Mouse (Mus musculus): Measurements from ENCODE around the gene Ppp1ca.

Ppp1ca gene

GRCm38 (mm10) chr19:4154437-4155222, 37.2 kb upstream of the Ppp1ca start:
- no peak for DNase-seq (ENCODE audit: low spot score in 2 of 2)

- no peak for DNase-seq (ENCODE audit: low spot score in 2 of 2)
These were observed 36.4 kb upstream of the Ppp1ca start for GRCm38 (mm10) chr19:4155223-4156072.

GRCm38 (mm10) chr19:4156073-4156579, 35.7 kb upstream of the Ppp1ca start:
- no peak for DNase-seq (ENCODE audit: low spot score in 2 of 2)

- no peak for DNase-seq (ENCODE audit: low spot score in 2 of 2)
These were observed 35.1 kb upstream of the Ppp1ca start for GRCm38 (mm10) chr19:4156771-4157170.

- DNase-seq (ENCODE audit: low spot score in 2 of 2) = no peak
These were observed 32.8 kb upstream of the Ppp1ca start for GRCm38 (mm10) chr19:4159049-4159448.

GRCm38 (mm10) chr19:4162646-4163542, 29.0 kb upstream of the Ppp1ca start, which contains the start of gene Rps6kb2:
Rps6kb2 (minus strand) TSS chr19:4163354.
- DNase-seq (ENCODE audit: low spot score in 2 of 2) = peak; percentile 91 to 96

- DNase-seq (ENCODE audit: low spot score in 2 of 2) = no peak
These were observed 28.4 kb upstream of the Ppp1ca start for GRCm38 (mm10) chr19:4163543-4163887.

GRCm38 (mm10) chr19:4164100-4164499, 27.8 kb upstream of the Ppp1ca start:
- no peak for DNase-seq (ENCODE audit: low spot score in 2 of 2)

- no peak for DNase-seq (ENCODE audit: low spot score in 2 of 2)
These were observed 27.1 kb upstream of the Ppp1ca start for GRCm38 (mm10) chr19:4164721-4165120.

- DNase-seq (ENCODE audit: low spot score in 2 of 2) = no peak
These were observed 25.0 kb upstream of the Ppp1ca start for GRCm38 (mm10) chr19:4166678-4167476.

GRCm38 (mm10) chr19:4169378-4169784, 22.5 kb upstream of the Ppp1ca start:
- DNase-seq (ENCODE audit: low spot score in 2 of 2) = peak; percentile 99 to 100

GRCm38 (mm10) chr19:4169810-4170209, 22.1 kb upstream of the Ppp1ca start:
- DNase-seq (ENCODE audit: low spot score in 2 of 2) = no peak

GRCm38 (mm10) chr19:4170723-4171392, 21.0 kb upstream of the Ppp1ca start:
- DNase-seq (ENCODE audit: low spot score in 2 of 2) = no peak

- DNase-seq (ENCODE audit: low spot score in 2 of 2) = no peak
These were observed 20.2 kb upstream of the Ppp1ca start for GRCm38 (mm10) chr19:4171393-4172290.

GRCm38 (mm10) chr19:4172925-4173324, 18.9 kb upstream of the Ppp1ca start:
- DNase-seq (ENCODE audit: low spot score in 2 of 2) = no peak

GRCm38 (mm10) chr19:4175368-4175947, 16.4 kb upstream of the Ppp1ca start, which contains the start of gene Carns1:
Carns1 (minus strand) TSS chr19:4175479.
- no peak for DNase-seq (ENCODE audit: low spot score in 2 of 2)

- DNase-seq (ENCODE audit: low spot score in 2 of 2) = no peak
These were observed 11.5 kb upstream of the Ppp1ca start for GRCm38 (mm10) chr19:4180411-4180810.

- no peak for DNase-seq (ENCODE audit: low spot score in 2 of 2)
These were observed 10.0 kb upstream of the Ppp1ca start for GRCm38 (mm10) chr19:4181892-4182291.

GRCm38 (mm10) chr19:4183689-4184088, 8.2 kb upstream of the Ppp1ca start:
- DNase-seq (ENCODE audit: low spot score in 2 of 2) = no peak

Measured in urinary bladder, postnatal 4 days (tissue).